Mouse (Mus musculus): ENCODE measurements around the gene Osbpl5. TPM values are rescaled to one million over a fixed set of nuclear protein-coding genes. Genes with fewer than 3 reads are reported as not detected.

The Osbpl5 gene
- 30.7 and 32.1 TPM in 2 replicates for polyA plus RNA-seq (2016; fragmentation: Nextera tagmentation; extraction: Ambion mirVana)

DNA sequence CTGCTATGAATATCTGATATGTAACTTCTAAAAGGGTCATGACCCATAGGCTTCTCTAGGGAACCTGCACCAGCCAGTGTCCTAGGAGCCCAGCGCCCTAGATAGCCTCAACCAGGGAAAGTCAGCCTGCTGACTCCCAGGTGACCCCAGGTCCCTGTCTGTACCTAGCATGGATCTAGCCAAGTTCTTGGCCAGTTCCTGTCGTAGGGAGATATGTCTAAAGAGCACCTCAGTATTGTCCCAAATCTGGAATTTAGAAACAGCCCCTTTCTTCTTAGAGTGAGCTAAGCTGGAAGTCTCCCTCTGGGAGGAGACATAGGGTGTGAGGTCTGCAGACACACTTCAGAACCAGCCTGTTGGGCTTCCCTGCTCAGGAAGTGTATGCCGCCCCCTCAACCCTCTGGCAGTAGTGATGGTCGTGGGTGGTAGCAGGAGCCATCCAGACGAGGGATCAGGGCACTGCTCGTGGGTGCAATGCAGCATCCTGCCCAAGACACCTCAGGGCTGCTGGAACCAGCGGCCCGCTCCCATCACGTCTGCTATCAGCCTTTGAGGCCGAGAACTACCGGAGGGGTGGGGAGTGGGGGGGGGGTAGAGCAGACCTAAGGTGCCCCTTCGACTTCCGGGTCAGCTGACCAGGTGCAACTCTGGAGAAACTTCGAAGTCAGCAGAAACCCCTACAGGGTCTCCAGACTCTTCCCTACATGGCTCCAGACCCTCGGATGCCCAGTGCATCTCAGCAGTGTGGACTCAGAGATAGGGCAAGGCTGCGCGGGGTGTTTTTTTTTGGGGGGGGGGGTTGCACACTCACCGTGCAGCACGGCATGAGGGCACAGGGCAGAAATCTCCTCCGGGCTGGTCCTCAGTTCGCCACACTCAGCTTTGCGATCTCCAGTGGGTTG, at the start of gene Osbpl5:
Gene Osbpl5, minus strand, starts transcription at position 861 of the 902 bp plus-strand sequence.
- Histone ChIP-seq H3K4me2 (replicated peaks) (peak within 1 kb of the TSS; percentile 73), H3K9ac (peak within 1 kb of the TSS; percentile 15; the same call in 1 of the 2 replicates), H3K36me3 (no peaks in the 10 kb centered on the region), H3K4me1 (peaks cover 14% of the 10 kb centered on the region), H3K9me3 (replicated peaks) (no peaks in the 10 kb centered on the region), H3K27ac (no peak within 1 kb of the TSS), H3K27me3 (peaks cover 38% of the 10 kb centered on the region), H3K4me3 (peak within 1 kb of the TSS; percentile 30)
- 28% methylated on average over 22 of the region's 22 CpGs for WGBS
- peak; percentile 15 for ATAC-seq (ENCODE audit: low FRiP score)

DNA sequence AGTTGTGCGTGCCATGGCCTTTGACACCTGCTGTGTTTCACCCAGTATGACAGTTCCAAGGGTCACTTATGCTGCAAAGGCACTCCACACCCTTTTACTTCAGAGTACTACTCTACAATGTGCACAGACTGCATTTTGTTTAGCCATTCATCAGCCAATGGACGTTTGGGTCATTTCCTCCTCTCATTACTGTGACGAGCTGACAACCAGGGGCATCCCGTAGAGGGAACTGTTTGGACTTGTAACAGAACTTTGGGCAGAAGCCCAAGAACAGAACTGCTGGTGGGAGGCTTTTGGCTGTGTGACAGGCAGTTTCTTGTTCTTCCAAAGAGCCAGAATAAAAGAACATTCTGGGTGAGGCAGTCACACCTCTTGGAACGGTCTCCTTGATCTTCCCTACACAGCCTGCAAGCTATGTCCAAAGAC, 48.4 kb upstream of the Osbpl5 start:
- no peak overlapping the region for H3K27ac ChIP-seq
- no peak overlapping the region for H3K4me2 ChIP-seq (replicated peaks)
- peaks cover 88% of the 10 kb centered on the region for H3K36me3 ChIP-seq
- no peak overlapping the region for H3K9ac ChIP-seq
- WGBS = 66% methylated on average over 5 of the region's 5 CpGs
- ATAC-seq (ENCODE audit: low FRiP score) = no peak
- no peaks in the 10 kb centered on the region for H3K9me3 ChIP-seq (replicated peaks)
- no peak overlapping the region for H3K4me3 ChIP-seq
- no peaks in the 10 kb centered on the region for H3K4me1 ChIP-seq
- H3K27me3 ChIP-seq = no peaks in the 10 kb centered on the region

DNA sequence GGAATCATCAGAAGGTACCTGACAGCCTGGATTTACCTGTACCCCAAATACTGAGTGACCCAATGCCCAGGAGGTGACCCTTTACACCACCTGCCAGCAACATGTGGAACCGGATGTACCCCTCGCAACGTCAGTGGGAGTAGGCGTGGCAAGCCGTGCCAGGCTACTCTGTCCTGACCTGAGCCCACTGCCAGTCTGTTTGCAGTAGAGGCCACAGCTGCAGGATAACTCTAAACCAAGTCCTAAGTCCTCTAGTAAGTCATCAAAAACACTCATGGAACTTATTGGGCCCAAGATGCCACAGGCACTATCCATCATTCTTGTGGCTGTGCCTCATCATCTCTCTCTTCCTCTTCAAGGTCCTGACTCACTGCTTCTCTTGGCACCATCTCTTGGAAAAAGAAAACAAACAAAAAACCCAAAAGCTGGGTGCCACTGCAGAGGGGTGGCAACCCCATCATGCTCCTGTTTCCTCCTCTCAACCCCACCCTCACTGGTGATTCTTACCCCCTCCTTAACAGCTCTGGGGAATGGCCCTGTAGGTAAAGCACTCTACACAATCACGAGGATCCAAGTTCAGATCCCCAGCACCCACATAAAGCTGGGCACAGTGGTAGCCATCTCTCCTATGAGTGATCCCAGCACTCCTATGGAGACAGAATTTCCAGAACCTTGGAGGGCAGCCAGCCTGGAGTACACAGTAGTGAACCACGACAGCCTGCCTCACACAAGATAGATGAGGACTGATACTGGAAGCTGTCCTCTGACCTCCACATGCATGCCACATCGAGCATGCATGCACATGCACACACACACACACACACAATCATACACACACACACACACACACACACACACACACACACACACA, 44.6 kb upstream of the Osbpl5 start:
- no peaks in the 10 kb centered on the region for H3K27me3 ChIP-seq
- no peak overlapping the region for H3K9ac ChIP-seq
- no peak overlapping the region for H3K4me3 ChIP-seq
- H3K27ac ChIP-seq = no peak overlapping the region
- no peaks in the 10 kb centered on the region for H3K9me3 ChIP-seq (replicated peaks)
- ATAC-seq (ENCODE audit: low FRiP score) = no peak
- no peaks in the 10 kb centered on the region for H3K4me1 ChIP-seq
- 89% methylated on average over 8 of the region's 8 CpGs for WGBS
- peaks cover 89% of the 10 kb centered on the region for H3K36me3 ChIP-seq
- H3K4me2 ChIP-seq (replicated peaks) = no peak overlapping the region

DNA sequence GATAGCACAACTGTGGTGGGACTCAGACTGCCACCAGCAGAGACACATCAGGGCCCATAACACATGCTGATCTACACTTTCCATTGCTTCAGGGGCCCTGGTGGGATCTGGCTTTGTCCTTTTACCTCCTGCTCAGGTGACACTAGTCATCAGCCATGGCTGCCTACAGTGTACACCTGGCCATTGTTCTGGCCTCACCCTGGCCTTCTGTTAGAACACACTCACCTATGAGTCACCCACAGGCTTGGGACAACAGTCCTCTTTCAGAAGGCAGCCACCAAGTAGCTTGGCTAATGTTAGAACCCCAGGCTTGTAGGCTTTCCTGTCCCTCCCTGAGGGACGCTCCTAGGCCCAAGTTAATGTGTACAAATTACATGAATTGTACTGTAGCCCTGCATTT, 44.0 kb upstream of the Osbpl5 start:
- no peak for ATAC-seq (ENCODE audit: low FRiP score)
- H3K36me3 ChIP-seq = peaks cover 91% of the 10 kb centered on the region

DNA sequence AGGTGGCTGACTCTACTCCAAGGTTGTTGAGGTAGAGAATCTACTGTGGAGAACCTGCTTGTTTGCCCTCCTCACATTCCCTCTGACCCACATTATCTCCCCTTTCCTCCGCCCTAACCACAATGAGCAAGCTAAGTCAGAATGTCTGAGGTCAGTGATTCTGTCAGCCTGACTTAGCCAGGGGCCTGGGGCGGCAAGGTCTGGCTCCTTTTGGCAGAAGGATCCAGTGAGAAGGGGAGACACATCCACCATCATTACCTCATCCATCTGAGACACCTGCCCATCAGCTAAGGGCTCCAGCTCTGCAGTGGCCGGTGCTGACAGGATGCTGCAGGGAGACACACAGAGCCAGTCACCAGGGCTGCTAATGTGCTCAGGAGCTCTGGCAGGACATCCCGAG, 42.0 kb upstream of the Osbpl5 start:
- Histone ChIP-seq H3K9me3 (replicated peaks) (no peaks in the 10 kb centered on the region), H3K4me3 (no peak overlapping the region), H3K36me3 (peaks cover 84% of the 10 kb centered on the region), H3K27ac (no peak overlapping the region), H3K4me2 (replicated peaks) (no peak overlapping the region), H3K9ac (no peak overlapping the region), H3K27me3 (no peaks in the 10 kb centered on the region), H3K4me1 (no peaks in the 10 kb centered on the region)
- ATAC-seq (ENCODE audit: low FRiP score) = no peak
- WGBS = 91% methylated on average over 4 of the region's 4 CpGs

More for the DNA sequence above, 44.0 kb upstream of the Osbpl5 start:
- no peak overlapping the region for H3K4me2 ChIP-seq (replicated peaks)
- no peaks in the 10 kb centered on the region for H3K4me1 ChIP-seq
- H3K9me3 ChIP-seq (replicated peaks) = no peaks in the 10 kb centered on the region
- H3K4me3 ChIP-seq = no peak overlapping the region
- H3K27ac ChIP-seq = no peak overlapping the region
- WGBS = 81% methylated on average over 1 of the region's 1 CpGs
- H3K27me3 ChIP-seq = no peaks in the 10 kb centered on the region
- no peak overlapping the region for H3K9ac ChIP-seq

DNA sequence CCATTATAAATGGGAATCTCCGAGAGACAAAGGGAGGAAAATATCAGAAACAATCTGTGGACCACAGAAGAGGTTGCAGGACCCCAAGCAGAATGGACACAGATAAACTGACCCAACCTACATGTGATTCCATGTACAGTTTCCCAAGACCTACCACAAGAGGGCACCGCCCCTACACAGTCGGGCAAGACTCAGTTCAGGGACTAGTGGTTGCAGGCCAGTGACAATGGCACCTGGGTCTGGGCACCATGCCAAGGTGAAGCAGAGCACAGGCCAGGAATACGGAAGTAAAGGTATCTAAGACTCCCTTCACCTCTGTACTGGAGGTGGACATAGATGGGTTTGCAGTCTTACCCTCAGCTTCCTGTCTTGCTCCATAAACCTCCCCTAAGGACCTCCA, 36.3 kb upstream of the Osbpl5 start:
- peaks cover 31% of the 10 kb centered on the region for H3K36me3 ChIP-seq
- WGBS = 69% methylated on average over 4 of the region's 4 CpGs
- no peak overlapping the region for H3K4me2 ChIP-seq (replicated peaks)
- no peak overlapping the region for H3K27ac ChIP-seq
- no peaks in the 10 kb centered on the region for H3K27me3 ChIP-seq
- no peak overlapping the region for H3K4me3 ChIP-seq
- H3K9me3 ChIP-seq (replicated peaks) = no peaks in the 10 kb centered on the region
- H3K9ac ChIP-seq = no peak overlapping the region
- no peaks in the 10 kb centered on the region for H3K4me1 ChIP-seq
- ATAC-seq (ENCODE audit: low FRiP score) = no peak

DNA sequence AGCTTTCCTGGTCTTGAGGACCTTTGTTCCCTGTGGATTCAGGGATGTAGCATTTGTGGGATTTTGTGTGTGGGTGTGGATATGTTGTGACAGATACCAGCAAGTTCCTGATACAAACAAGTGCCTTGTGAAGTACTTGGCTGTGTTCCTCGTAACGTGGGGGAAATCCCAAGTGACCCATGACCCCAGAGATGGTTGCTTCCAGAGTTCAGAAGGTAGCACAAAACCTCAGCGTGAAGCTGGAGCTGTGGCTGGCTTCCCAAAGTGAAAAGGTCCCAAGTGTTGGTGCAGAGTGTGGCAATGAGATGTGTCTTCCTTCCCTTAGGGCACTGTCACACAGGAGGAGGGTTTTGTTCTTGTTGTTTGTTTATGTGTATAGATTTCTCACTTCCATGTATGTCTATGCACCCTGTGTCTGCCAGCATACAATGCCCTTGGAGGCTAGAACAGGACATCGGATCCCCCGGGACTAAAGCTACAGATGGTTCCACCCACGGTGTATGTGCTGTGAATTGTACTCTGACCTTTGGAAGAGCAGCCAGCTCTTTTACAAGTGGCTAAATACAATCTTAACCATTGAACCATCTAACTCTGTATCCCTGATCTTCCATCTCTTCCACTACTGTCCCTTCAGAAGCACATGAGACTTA, 35.7 kb upstream of the Osbpl5 start:
- Histone ChIP-seq H3K27ac (no peak overlapping the region), H3K4me1 (no peaks in the 10 kb centered on the region), H3K9me3 (replicated peaks) (no peaks in the 10 kb centered on the region), H3K4me2 (replicated peaks) (no peak overlapping the region), H3K4me3 (no peak overlapping the region), H3K36me3 (peaks cover 25% of the 10 kb centered on the region), H3K9ac (no peak overlapping the region), H3K27me3 (no peaks in the 10 kb centered on the region)
- ATAC-seq (ENCODE audit: low FRiP score) = no peak
- 78% methylated on average over 6 of the region's 6 CpGs for WGBS

DNA sequence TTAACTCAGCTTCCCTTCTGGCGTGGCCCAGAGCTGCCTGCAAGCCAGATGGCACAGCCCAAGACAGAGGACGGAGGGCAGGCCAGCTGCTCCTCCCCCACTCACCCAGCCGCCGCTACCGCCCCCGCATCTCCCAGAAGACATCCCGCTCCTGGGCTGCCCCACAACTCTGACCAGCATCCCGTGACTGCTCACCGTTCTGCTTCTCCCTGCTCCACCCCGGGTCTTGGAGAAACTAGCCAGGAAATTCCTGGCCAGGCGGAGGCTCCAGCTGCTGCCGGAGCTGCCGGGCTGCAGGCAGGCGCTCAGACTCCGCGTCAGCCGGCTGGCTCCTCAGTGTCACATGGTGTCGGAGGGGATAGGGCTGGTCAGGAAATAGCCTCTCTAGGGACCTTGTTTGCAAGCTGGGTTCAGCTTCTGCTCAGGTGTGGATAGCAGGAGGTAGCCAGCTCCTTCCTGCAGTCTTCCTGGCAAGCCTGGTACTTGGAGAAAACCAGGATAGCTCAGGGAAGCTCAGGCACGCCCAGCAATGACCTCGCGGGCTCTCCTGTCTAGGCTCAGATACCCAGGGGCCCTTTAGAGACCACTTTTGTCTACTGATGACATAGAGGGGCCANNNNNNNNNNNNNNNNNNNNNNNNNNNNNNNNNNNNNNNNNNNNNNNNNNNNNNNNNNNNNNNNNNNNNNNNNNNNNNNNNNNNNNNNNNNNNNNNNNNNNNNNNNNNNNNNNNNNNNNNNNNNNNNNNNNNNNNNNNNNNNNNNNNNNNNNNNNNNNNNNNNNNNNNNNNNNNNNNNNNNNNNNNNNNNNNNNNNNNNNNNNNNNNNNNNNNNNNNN, 27.4 kb upstream of the Osbpl5 start, which contains the start of gene Mrgpre:
Gene Mrgpre, minus strand, starts transcription at position 505 of the 834 bp plus-strand sequence.
- Histone ChIP-seq H3K27ac (peak within 1 kb of the TSS; percentile 83), H3K36me3 (no peaks in the 10 kb centered on the region), H3K9ac (peak within 1 kb of the TSS; percentile 58), H3K4me3 (peak within 1 kb of the TSS; percentile 40), H3K27me3 (0 out of 2 replicates have a peak, but pooled peaks cover 3% of the 10 kb centered on the region), H3K9me3 (replicated peaks) (no peaks in the 10 kb centered on the region), H3K4me2 (replicated peaks) (peak within 1 kb of the TSS; percentile 68), H3K4me1 (peaks cover 26% of the 10 kb centered on the region)
- 4% methylated on average over 17 of the region's 21 CpGs for WGBS
- ATAC-seq (ENCODE audit: low FRiP score) = peak; percentile 90

DNA sequence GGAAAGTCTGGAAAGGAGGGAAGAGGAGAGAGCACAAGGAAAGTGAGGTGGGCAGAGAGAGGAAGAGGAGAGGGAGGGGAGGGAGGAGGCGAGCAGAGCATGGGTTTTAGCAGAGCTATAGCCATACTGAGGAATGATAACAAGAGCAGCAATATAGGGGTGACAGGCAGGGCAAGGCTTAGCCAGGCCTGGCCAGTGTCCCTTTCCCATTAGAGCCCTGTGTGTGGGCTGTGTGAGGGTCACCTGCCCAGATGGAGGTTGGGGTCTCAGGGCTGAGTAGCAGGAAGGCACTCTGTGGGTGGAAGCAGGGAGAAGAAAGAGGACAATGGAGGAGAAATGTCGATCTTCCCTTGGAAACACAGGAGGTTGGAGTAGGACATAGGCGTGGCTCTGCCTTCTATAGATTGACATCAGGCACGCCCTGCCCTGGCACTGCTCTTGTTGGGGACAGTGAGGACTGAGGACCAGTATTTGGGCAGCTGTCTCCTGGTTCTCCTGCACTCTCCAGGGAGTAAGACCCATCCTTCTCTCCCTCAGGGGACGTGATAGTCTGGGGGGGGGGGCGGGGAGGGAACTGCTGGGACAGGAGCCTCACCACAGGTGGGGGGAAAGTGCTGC, 26.7 kb upstream of the Osbpl5 start:
- 11% methylated on average over 5 of the region's 6 CpGs for WGBS
- peak overlapping the region; percentile 83 for H3K27ac ChIP-seq
- ATAC-seq (ENCODE audit: low FRiP score) = peak; percentile 86
- 0 out of 2 replicates have a peak, but pooled peaks cover 3% of the 10 kb centered on the region for H3K27me3 ChIP-seq
- H3K9me3 ChIP-seq (replicated peaks) = no peaks in the 10 kb centered on the region
- no peaks in the 10 kb centered on the region for H3K36me3 ChIP-seq
- peaks cover 26% of the 10 kb centered on the region for H3K4me1 ChIP-seq
- H3K4me2 ChIP-seq (replicated peaks) = peak overlapping the region; percentile 68
- peak overlapping the region; percentile 40 for H3K4me3 ChIP-seq
- H3K9ac ChIP-seq = peak overlapping the region; percentile 58

DNA sequence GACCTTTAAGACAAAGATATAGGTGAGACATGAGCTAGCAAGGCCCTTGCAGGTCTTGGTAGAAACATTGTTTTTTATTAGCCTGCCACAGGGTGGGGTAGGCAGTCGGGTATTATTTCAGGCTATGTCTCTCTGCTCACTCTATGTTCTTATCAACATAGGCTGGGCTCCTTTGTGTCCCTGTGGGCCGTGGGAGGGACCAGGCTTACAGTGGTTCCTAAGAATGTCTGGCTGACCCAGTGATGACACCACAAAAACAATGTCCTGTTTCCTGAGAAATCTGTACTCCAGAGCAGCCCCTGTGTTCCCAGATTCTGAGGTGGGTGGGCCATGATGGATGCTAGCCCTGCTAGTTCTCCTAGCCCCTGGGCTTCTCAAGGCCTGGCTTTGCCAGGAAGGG, 20.6 kb upstream of the Osbpl5 start:
- Histone ChIP-seq H3K9ac (no peak overlapping the region), H3K4me3 (no peak overlapping the region), H3K9me3 (replicated peaks) (no peaks in the 10 kb centered on the region), H3K4me1 (no peaks in the 10 kb centered on the region; the same call in 1 of the 2 replicates), H3K4me2 (replicated peaks) (no peak overlapping the region), H3K27me3 (0 out of 2 replicates have a peak, but pooled peaks cover 3% of the 10 kb centered on the region), H3K36me3 (no peaks in the 10 kb centered on the region), H3K27ac (no peak overlapping the region)
- 57% methylated on average over 2 of the region's 2 CpGs for WGBS
- ATAC-seq (ENCODE audit: low FRiP score) = no peak

DNA sequence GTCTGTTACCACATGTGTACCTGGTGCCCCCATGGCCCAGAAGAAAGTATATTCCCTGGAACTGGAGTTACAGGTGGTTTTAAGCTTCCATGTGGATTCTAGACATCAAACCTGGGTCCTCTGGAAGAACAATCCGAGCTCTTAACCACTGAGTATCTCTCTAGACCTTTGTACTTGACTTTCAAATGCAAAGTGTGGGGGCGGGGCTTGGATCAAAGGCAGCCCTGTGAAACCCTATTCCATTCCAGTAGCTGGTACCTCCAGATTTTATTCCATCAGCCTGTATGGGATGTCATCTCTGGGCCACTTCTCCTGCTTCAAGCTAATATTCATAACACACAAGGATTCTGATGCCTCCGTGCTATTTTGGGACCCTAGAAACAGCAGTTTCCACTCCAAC, 19.4 kb upstream of the Osbpl5 start:
- H3K4me2 ChIP-seq (replicated peaks) = no peak overlapping the region
- H3K27ac ChIP-seq = no peak overlapping the region
- no peak overlapping the region for H3K9ac ChIP-seq
- no peaks in the 10 kb centered on the region for H3K4me1 ChIP-seq
- H3K9me3 ChIP-seq (replicated peaks) = no peaks in the 10 kb centered on the region
- no peaks in the 10 kb centered on the region for H3K36me3 ChIP-seq
- no peak overlapping the region for H3K4me3 ChIP-seq
- 0 out of 2 replicates have a peak, but pooled peaks cover 2% of the 10 kb centered on the region for H3K27me3 ChIP-seq
- WGBS = 29% methylated on average over 3 of the region's 3 CpGs
- ATAC-seq (ENCODE audit: low FRiP score) = no peak

Data from hindbrain, embryonic 12.5 days (tissue).